Mouse (Mus musculus) heart, postnatal 14 days (tissue): ENCODE measurements around the gene Krt2. TPM values are rescaled to one million over a fixed set of nuclear protein-coding genes. Genes with fewer than 3 reads are reported as not detected.

Experiments
- DNase-seq, 2 experiments: peaks; one replicate each; pipeline ENCODE4 v3.0.0; 2021 to 2022
- intact Hi-C: fragments of 180-260 bp; cut with DNase I; formaldehyde crosslinking; loops from one replicate; pipeline ENCODE4 v1.15.1; 2025
- total RNA-seq, 2 experiments: library from RNA; stranded (reverse); gene quantifications; 2 replicates each; pipeline ENCODE4 v1.2.3; 2021

Krt2 gene
- total RNA-seq, 2 experiments from 2014 or later = not detected

DNA sequence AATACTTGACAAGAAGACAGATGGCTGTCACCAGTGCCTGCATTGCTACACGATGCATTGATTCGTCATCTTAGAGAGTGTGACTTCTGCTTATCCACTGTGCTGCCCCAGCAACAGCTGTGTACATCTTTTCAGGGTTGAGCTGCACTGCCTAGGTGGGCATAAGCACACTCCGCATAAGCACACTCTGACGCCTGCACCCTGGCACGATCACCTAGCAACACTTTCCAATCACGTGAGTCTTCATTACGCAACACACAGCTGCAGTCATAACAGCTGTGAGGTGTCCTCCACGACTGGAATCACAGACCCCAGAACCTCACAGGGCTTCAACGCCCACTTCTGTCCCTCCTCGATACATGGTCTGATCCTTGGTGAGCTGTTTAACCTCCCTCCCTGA, 44.5 kb downstream of the Krt2 start:
- intact Hi-C loops = loop anchor here (2.0 kb wide), 3 partner anchors 253 to 435 kb away; no protein-coding TSS in a partner anchor
- DNase-seq = no peak

DNA sequence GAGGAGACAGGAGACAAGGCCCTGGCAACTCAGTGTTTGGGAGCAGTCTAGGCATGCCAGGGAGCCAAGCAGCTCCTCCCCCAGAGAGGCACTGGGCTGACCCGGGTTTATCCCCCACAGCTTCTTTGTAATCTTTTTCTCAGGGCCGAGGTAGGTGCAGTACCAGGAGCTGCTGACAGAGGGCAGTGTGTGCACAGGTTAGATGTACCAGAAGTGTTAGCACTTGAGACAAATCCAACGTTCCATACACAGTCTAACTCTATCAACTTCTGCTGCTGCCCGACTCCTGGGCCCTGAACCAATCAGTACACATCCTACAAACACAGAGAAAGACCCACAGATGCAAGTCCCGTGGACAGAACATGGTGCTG, 45.3 kb downstream of the Krt2 start:
- peak; percentile 83 to 90 for DNase-seq
- intact Hi-C loops = loop anchor here (1.0 to 2.0 kb wide), 5 partner anchors 201 to 434 kb away; no protein-coding TSS in a partner anchor

DNA sequence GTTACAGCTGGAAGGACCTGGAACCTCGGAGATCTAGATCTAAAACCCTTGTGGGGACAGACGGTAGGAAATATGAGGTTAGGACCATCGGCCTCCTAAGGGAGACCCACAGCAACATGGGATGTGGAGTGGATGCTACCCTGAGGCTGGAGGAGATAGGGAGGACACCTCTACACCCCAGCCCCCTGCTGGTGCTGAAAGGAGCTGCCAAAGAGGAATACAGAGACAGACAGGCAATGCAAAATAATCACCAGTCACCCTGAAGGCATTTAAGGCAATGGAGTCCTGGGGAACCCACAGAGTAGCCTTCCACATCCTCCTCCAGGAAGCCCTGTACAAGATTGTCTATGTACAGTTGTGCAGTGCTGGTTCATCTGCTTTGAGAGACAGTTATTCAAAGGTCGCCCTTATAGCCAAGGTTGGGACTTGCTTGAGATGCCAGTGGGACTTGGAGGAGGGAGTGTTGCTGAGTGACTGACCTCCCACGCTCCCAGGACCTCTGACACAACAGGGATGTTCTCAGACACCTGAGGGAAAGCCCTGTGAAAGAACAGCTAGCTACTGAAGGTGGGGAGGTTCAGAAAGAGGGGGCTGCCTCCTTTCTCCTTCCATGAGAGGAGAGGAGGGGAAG, 45.8 kb downstream of the Krt2 start:
- DNase-seq = peak; percentile 8 to 26
- intact Hi-C loops = loop anchor here (1.0 to 2.0 kb wide), 5 partner anchors 201 to 433 kb away; no protein-coding TSS in a partner anchor

DNA sequence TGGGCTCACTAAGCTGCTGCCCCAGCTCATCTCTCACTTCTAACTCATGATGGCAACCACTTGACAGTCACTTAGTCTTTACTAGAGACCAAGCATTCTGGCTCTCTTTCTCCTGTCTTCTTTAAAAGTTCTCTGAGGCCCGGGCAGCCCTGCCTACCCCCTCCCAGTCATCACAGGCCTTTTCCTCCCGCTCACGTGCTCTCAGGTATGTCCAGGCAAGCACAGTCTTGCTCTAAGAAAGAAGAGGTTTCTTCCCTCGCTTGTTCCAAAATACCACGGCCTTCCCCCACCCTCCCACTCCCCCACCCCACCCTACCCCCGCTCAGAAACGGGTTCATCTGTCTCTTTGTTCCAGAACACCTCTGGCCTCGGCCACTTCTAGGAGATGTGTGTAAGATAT, 47.7 kb downstream of the Krt2 start:
- DNase-seq = no peak
- intact Hi-C loops = no loop called here

Other genes starting within 250 kb of the Krt2 start
- gene Krt75, start 244.3 kb downstream of the Krt2 start, total RNA-seq = not detected
- gene Gm5414, start 190.0 kb downstream of the Krt2 start, total RNA-seq = not detected
- gene Gm5478, start 170.8 kb downstream of the Krt2 start, total RNA-seq = not detected
- gene Krt6b, start 137.9 kb downstream of the Krt2 start, total RNA-seq = under 1 TPM in 1 of 2 experiments, not detected in 1; 0.22 TPM
- gene Krt6a, start 123.9 kb downstream of the Krt2 start, total RNA-seq = not detected
- gene Krt5, start 105.3 kb downstream of the Krt2 start, total RNA-seq = 1 to 10 TPM in 1 of 2 experiments, under 1 TPM in 1; 0.33 to 2.1 TPM
- gene Krt71, start 75.1 kb downstream of the Krt2 start, total RNA-seq = not detected
- gene Krt72, start 31.7 kb downstream of the Krt2 start, total RNA-seq = not detected
- not detected for gene Krt73, start 15.8 kb downstream of the Krt2 start, total RNA-seq
- gene Krt1, start 32.6 kb upstream of the Krt2 start, total RNA-seq = under 1 TPM in 1 of 2 experiments, not detected in 1; 0.07 TPM
- not detected for gene Krt77, start 51.5 kb upstream of the Krt2 start, total RNA-seq
- gene Krt76, start 74.8 kb upstream of the Krt2 start, total RNA-seq = not detected
- not detected for gene Krt4, start 106.6 kb upstream of the Krt2 start, total RNA-seq
- gene Krt79, start 122.2 kb upstream of the Krt2 start, total RNA-seq = under 1 TPM; 0.26 to 0.34 TPM
- not detected for gene Krt78, start 136.1 kb upstream of the Krt2 start, total RNA-seq
- 1 to 10 TPM; 4.2 to 7.0 TPM for gene Krt8, start 186.3 kb upstream of the Krt2 start, total RNA-seq
- gene Krt18, start 210.0 kb upstream of the Krt2 start, total RNA-seq = 10 to 100 TPM in 1 of 2 experiments, 1 to 10 TPM in 1; 4.9 to 10.4 TPM